Mouse (Mus musculus) testis, adult 2 months (tissue): ENCODE measurements at regions not wholly inside any gene's neighbourhood (a gene's known extent, or its start where the extent isn't known, plus 50 kb on each side); places are given as distances from the start of the nearest gene placed in this dataset.
A peak's percentile ranks its signal among the peaks of the same experiment; 100 is the strongest.

Source experiments
- H3K27ac ChIP-seq: fragments of 200-500 bp; 2 replicates; pipeline ENCODE4 v1.5.1; 2012; ENCODE audit warnings: low read depth, low read length; ENCODE audit not compliant: control insufficient read depth, insufficient read depth
- H3K27me3 ChIP-seq: fragments of 200-500 bp; 2 replicates; pipeline ENCODE4 v1.6.1; 2012; ENCODE audit warnings: mild to moderate bottlenecking, low read length, moderate library complexity; ENCODE audit not compliant: control insufficient read depth, insufficient read depth
- H3K36me3 ChIP-seq: fragments of 200-500 bp; 2 replicates; pipeline ENCODE4 v1.6.1; 2012; ENCODE audit warnings: mild to moderate bottlenecking, low read length; ENCODE audit not compliant: control insufficient read depth, insufficient read depth
- H3K4me1 ChIP-seq: fragments of 200-500 bp; 2 replicates; pipeline ENCODE4 v1.6.1; 2012; ENCODE audit warnings: low read length; ENCODE audit not compliant: control insufficient read depth, insufficient read depth
- H3K4me3 ChIP-seq: fragments of 200-500 bp; 2 replicates; pipeline ENCODE4 v1.5.1; 2012; ENCODE audit warnings: low read depth, mild to moderate bottlenecking, low read length, moderate library complexity, mixed read lengths; ENCODE audit not compliant: control insufficient read depth
- CTCF ChIP-seq: fragments of 200-500 bp; IDR thresholded peaks from 2 replicates; pipeline ENCODE4 v1.5.1; 2012; ENCODE audit warnings: low read depth, mild to moderate bottlenecking, inconsistent platforms, low read length, moderate library complexity; ENCODE audit not compliant: control insufficient read depth, insufficient read depth, insufficient replicate concordance
- POLR2A ChIP-seq: fragments of 200-500 bp; IDR thresholded peaks from 2 replicates; pipeline ENCODE4 v1.6.1; 2012; ENCODE audit warnings: low read depth, mild to moderate bottlenecking, inconsistent platforms, low read length, moderate library complexity; ENCODE audit not compliant: control insufficient read depth

GRCm38 (mm10) chr7:73624093-73624600, 82.5 kb upstream of the Chd2 start:
- Histone ChIP-seq H3K36me3 (no peaks in the 10 kb centered on the region), H3K4me1 (no peaks in the 10 kb centered on the region; the same call in none of the 2 replicates), H3K4me3 (no peak overlapping the region), H3K27me3 (no peaks in the 10 kb centered on the region), H3K27ac (no peak overlapping the region)
- no peak for TF ChIP-seq POLR2A
- TF ChIP-seq CTCF = no peak

- no peak overlapping the region for H3K27ac ChIP-seq
- no peaks in the 10 kb centered on the region for H3K27me3 ChIP-seq
- no peak overlapping the region for H3K4me3 ChIP-seq
- TF ChIP-seq CTCF (no peak), POLR2A (no peak)
- H3K36me3 ChIP-seq = no peaks in the 10 kb centered on the region
- H3K4me1 ChIP-seq = peaks cover 4% of the 10 kb centered on the region
Measured at GRCm38 (mm10) chr7:73622468-73622867, 80.8 kb upstream of the Chd2 start.

- H3K36me3 ChIP-seq = no peaks in the 10 kb centered on the region
- no peak for TF ChIP-seq POLR2A
- no peak for TF ChIP-seq CTCF
- no peak overlapping the region for H3K4me3 ChIP-seq
- H3K4me1 ChIP-seq = peaks cover 12% of the 10 kb centered on the region
- H3K27ac ChIP-seq = no peak overlapping the region
- no peaks in the 10 kb centered on the region for H3K27me3 ChIP-seq
Measured at GRCm38 (mm10) chr7:73620341-73620740, 78.7 kb upstream of the Chd2 start.

- Histone ChIP-seq H3K27ac (peak overlapping the region; percentile 93), H3K4me3 (peak overlapping the region; percentile 84), H3K4me1 (peaks cover 12% of the 10 kb centered on the region), H3K36me3 (no peaks in the 10 kb centered on the region), H3K27me3 (no peaks in the 10 kb centered on the region)
- no peak for TF ChIP-seq POLR2A
- no peak for TF ChIP-seq CTCF
Measured at GRCm38 (mm10) chr7:73618758-73619416, 77.3 kb upstream of the Chd2 start.

- TF ChIP-seq CTCF (peak; percentile 98), POLR2A (peak; percentile 92)
- H3K4me1 ChIP-seq = peaks cover 12% of the 10 kb centered on the region
Measured at GRCm38 (mm10) chr7:73617910-73618757, 76.5 kb upstream of the Chd2 start.

GRCm38 (mm10) chr7:73616971-73617906, 75.6 kb upstream of the Chd2 start:
- H3K36me3 ChIP-seq = no peaks in the 10 kb centered on the region
- TF ChIP-seq POLR2A (no peak), CTCF (no peak)
- peak overlapping the region; percentile 80 for H3K4me3 ChIP-seq
- no peaks in the 10 kb centered on the region for H3K27me3 ChIP-seq
- H3K4me1 ChIP-seq = peaks cover 12% of the 10 kb centered on the region
- peak overlapping the region; percentile 89 for H3K27ac ChIP-seq

More at GRCm38 (mm10) chr7:73617910-73618757, 76.5 kb upstream of the Chd2 start:
- no peaks in the 10 kb centered on the region for H3K27me3 ChIP-seq
- H3K4me3 ChIP-seq = peak overlapping the region; percentile 84
- H3K27ac ChIP-seq = peak overlapping the region; percentile 93
- H3K36me3 ChIP-seq = no peaks in the 10 kb centered on the region

GRCm38 (mm10) chr7:73616015-73616414, 74.4 kb upstream of the Chd2 start:
- H3K36me3 ChIP-seq = no peaks in the 10 kb centered on the region
- H3K27ac ChIP-seq = peak overlapping the region; percentile 29; the same call in 1 of the 2 replicates
- H3K4me1 ChIP-seq = peaks cover 12% of the 10 kb centered on the region
- no peak for TF ChIP-seq CTCF
- no peak for TF ChIP-seq POLR2A
- H3K4me3 ChIP-seq = no peak overlapping the region
- H3K27me3 ChIP-seq = no peaks in the 10 kb centered on the region
